Mouse (Mus musculus) embryonic stem cell, embryonic (primary cell): ENCODE results near the gene Olfr635.
"Not testable (repeated sequence)": the region's sequence is repeated elsewhere in the genome, so short reads cannot be mapped to it uniquely, and the experiment has no call there.

Experiments
- CTCF ChIA-PET, 4 experiments: fragments of 300-600 bp in 2 of 4; fragments of 350-600 bp in 2 of 4; sonication (Branson Sonifier 250); formaldehyde crosslinking; loops; one replicate each; lab custom pipeline; 2022; ENCODE audit warnings: inconsistent platforms in 2 of 4; lab: Charles Lee
- POLR2A ChIA-PET, 4 experiments: fragments of 300-600 bp in 2 of 4; fragments of 350-600 bp in 2 of 4; sonication (Branson Sonifier 250); formaldehyde crosslinking; loops; one replicate each; lab custom pipeline; 2022; ENCODE audit warnings: antibody characterized with exemption in 4 of 4, inconsistent platforms in 1 of 4; lab: Charles Lee

Gene Olfr635

DNA sequence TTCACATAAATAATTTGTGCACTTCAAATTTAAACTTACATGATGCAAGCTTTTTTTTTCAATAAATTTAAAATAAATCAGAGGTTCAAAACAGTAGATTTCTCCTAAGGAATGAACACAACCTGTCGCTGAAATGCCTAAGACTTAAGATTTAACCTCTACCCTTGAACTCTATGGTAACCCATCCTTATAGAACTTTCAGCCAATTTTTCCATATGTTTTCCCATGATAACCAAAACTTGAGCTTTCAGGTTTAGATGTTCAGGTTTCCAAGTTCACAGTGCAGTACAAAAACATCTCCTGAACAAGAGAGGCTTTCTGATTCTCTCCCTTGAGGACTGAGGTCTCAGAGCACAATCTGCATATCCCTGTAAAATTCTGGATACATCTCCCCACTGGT, at the start of gene Olfr635:
TSS of gene Olfr635 (plus strand) at position 301 of the 400 bp plus-strand sequence.
- ChIA-PET CTCF (no interaction called here), POLR2A (no interaction called here)

DNA sequence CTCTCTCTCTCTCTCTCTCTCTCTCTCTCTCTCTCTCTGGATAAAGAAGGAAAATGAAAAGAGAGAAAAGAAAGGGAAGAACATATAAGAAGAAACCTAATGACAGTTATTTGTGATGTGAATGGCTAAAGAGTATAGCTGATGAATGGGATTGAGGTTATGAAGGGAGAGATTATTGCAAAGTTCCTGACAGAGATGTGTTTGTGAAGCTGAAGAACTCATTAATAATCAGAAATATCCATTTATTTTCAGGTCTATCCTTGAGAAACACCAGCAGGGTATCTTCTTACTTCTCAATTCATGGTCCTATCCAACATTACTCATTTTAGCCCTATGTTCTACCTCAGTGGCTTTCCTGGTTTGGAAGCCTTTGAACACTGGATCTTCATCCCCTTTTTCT, 42.4 kb upstream of the Olfr635 start, which contains the start of gene Olfr631:
TSS of gene Olfr631 (plus strand) at position 301 of the 400 bp plus-strand sequence.
- POLR2A ChIA-PET: no interaction called here
- CTCF ChIA-PET: no interaction called here

DNA sequence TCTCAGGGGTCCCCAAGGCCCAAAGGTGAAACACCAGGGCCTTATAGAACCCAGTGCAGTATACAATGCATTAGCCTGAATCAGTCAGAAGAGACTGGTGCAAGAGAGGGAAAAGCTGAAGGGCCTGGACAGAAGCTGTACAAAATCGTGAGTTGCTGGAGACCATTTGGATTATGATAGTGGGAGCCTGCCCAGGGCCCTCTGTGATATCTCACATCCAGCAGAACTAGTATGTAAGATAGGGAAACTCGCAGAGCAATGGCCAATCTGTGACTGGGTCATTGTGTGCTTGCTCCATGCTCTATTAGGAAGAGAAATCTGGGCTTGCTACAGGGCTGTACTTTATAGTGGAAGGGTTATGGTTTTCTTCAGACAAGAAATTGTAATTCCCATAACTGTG, 36.7 kb upstream of the Olfr635 start, which contains the start of gene Olfr632:
TSS of gene Olfr632 (plus strand) at position 84 of the 400 bp plus-strand sequence.
- CTCF ChIA-PET: no interaction called here
- POLR2A ChIA-PET: interaction anchor here in 1 of 4 experiments (1.2 kb wide), 1 partner anchor 126 kb away, joined by 3 read pairs; no protein-coding TSS in a partner anchor

GRCm38 (mm10) chr7:103942730-103943129, 28.2 kb upstream of the Olfr635 start:
- CTCF ChIA-PET: interaction anchor here (0.6 to 1.5 kb wide), 11 partner anchors 9 to 1435 kb away, joined by 3 to 6 read pairs (median 3); no protein-coding TSS in a partner anchor
- POLR2A ChIA-PET: no interaction called here

DNA sequence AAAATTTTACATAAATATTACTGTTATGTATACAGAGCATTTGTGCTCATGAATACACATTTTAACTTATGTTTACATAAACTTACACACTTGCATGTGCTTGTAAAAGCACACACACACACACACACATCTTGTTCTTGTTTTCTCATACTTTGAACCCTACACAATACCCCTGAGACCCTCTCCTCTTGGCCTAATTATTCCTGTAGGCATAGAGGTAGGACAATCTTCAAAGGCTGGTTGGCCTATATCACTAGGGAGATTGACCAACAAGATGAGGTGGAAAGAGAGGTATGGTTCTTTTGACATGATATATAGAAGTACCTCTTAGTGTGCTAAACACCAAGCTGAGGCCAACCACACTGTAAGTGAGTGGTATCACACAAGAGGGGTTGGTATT, 26.8 kb upstream of the Olfr635 start, which contains the start of gene Olfr633:
TSS of gene Olfr633 (plus strand) at position 301 of the 400 bp plus-strand sequence.
- POLR2A ChIA-PET: no interaction called here
- CTCF ChIA-PET: no interaction called here

GRCm38 (mm10) chr7:103966873-103967272, 4.1 kb upstream of the Olfr635 start:
- CTCF ChIA-PET, POLR2A ChIA-PET: not testable (repeated sequence)

- POLR2A ChIA-PET: no interaction called here
Measured at GRCm38 (mm10) chr7:103971782-103972181, 830 bp downstream of the Olfr635 start.

DNA sequence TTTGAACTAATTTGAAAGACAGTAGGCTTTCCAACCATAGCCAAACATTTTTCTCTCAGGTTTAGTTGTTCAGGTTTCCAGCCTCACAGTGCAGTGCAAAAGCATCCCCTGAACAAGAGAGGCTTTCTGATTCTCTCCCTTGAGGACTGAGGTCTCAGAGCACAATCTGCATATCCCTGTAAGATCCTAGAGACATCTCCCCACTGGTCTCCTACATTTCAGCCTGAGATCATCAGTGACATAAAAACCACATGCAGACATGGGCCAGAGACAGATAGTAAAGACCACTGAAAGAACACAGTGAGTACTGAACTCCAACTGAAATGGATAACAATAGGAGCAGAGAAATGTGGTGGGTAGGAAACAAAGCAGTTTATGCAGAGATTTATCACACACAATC, 27.5 kb downstream of the Olfr635 start, which contains the start of gene Olfr638:
TSS of gene Olfr638 (plus strand) at position 301 of the 400 bp plus-strand sequence.
- ChIA-PET CTCF (no interaction called here), POLR2A (no interaction called here)

More at GRCm38 (mm10) chr7:103971782-103972181, 830 bp downstream of the Olfr635 start:
- CTCF ChIA-PET: no interaction called here

DNA sequence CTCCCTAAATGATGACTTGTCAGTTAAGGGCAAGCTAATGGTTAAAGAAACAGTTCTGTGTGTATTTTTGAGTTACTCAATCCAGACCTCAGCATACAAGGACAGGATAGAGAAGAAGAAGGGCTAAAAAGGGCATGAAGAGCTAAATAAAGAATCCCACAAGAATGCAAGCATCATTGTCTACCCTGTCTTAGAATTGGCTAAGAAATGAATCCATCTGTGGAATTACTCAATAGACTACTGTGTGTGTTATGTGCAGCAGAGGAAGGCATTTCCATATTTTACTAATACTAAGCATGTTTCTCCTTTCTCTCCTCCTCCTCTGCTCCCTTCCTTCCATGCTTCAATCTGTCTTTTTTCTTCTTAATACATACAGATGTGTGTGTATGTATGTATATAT, 28.2 kb downstream of the Olfr635 start:
- POLR2A ChIA-PET: no interaction called here
- CTCF ChIA-PET: no interaction called here

GRCm38 (mm10) chr7:104017203-104017602, 46.3 kb downstream of the Olfr635 start, which contains the start of gene Olfr639:
Olfr639 (minus strand) TSS chr7:104017303.
- ChIA-PET CTCF (no interaction called here), POLR2A (no interaction called here)

- CTCF ChIA-PET: no interaction called here
- POLR2A ChIA-PET: no interaction called here
Measured at GRCm38 (mm10) chr7:104018953-104019352, 48.0 kb downstream of the Olfr635 start.

- CTCF ChIA-PET: no interaction called here
- POLR2A ChIA-PET: interaction anchor here in 1 of 4 experiments (0.7 kb wide), 1 partner anchor 67 kb away, joined by 3 read pairs; no protein-coding TSS in a partner anchor
Measured at GRCm38 (mm10) chr7:104021651-104022050, 50.7 kb downstream of the Olfr635 start.

GRCm38 (mm10) chr7:104025473-104025872, 54.5 kb downstream of the Olfr635 start, which contains the start of gene Olfr640:
Olfr640 (minus strand) TSS chr7:104025573.
- ChIA-PET POLR2A (no interaction called here), CTCF (no interaction called here)

DNA sequence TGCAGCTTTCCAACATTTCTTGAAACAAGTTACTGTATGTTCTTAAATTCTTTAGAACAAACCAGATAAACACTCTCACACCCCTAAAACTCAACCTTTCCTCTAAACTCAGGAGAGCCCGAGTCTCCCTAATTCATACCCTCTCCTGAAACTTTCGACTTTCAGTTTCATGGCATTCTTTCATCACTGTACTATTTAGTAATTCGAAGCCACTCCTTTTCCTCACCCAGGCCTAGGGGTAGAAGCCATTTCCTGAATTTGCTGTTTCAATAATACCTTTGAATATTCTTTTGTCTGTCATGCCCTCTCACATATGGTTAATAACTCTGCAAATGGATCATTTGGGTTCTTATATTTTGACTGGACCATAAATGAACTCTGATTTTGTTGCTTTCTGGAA, 56.0 kb downstream of the Olfr635 start:
- ChIA-PET POLR2A (no interaction called here), CTCF (no interaction called here)

DNA sequence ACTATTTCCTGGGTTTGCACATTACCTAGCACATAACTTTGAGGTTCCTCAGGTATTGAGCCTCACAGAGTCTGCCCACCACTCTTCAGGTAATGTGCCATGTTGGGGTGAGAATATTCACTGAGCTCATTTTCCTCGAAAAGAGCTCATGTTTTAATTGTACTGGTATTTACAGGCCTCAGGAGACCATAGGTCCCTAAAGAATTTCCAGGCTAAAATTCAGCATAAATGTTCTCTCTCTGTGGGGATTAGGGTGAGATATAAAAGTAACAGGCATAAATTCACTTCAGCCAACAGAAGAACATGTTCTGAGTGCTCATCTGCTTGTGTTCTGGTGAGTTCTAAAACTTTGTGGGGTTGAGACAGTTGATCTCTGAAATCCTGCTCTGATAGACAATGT, 64.2 kb downstream of the Olfr635 start, which contains the start of gene Olfr641:
TSS of gene Olfr641 (plus strand) at position 301 of the 400 bp plus-strand sequence.
- ChIA-PET CTCF (no interaction called here), POLR2A (no interaction called here)
